Mouse (Mus musculus) neural tube, embryonic 11.5 days (tissue): ENCODE results near the gene Pdzd7. TPM values are rescaled to one million over a fixed set of nuclear protein-coding genes. Genes with fewer than 3 reads are reported as not detected.

ENCODE experiments used
- ATAC-seq: fragments of 200-750 bp; cut with Nextera tagmentation; 2 replicates; pipeline ENCODE4 v1.8.0; 2017; ENCODE audit warnings: moderate number of reproducible peaks, mild to moderate bottlenecking, moderate TSS enrichment, moderate library complexity; ENCODE audit not compliant: insufficient read depth, low FRiP score, low TSS enrichment
- DNase-seq: peaks from one replicate; pipeline ENCODE4 v3.0.0-alpha.2; 2015; ENCODE audit warnings: low spot score
- H3K27ac ChIP-seq: fragments of 300-500 bp; sonication (generic); 2 replicates; pipeline ENCODE4 v1.5.1; 2014; ENCODE audit warnings: low read depth, mild to moderate bottlenecking, low read length
- H3K27me3 ChIP-seq: fragments of 300-500 bp; sonication (generic); 2 replicates; pipeline ENCODE4 v1.6.1; 2014; ENCODE audit warnings: mild to moderate bottlenecking, low read length, mixed read lengths; ENCODE audit not compliant: control insufficient read depth, insufficient read depth
- H3K36me3 ChIP-seq: fragments of 300-500 bp; sonication (generic); 2 replicates; pipeline ENCODE4 v1.6.1; 2014; ENCODE audit warnings: mild to moderate bottlenecking, low read length, moderate library complexity, mixed read lengths; ENCODE audit not compliant: control insufficient read depth, insufficient read depth
- H3K4me1 ChIP-seq: fragments of 300-500 bp; sonication (generic); 2 replicates; pipeline ENCODE4 v1.6.1; 2014; ENCODE audit warnings: low read length, mixed read lengths; ENCODE audit not compliant: control insufficient read depth, insufficient read depth
- H3K4me2 ChIP-seq: fragments of 300-500 bp; sonication (generic); 2 replicates; pipeline ENCODE4 v1.6.1; 2014; ENCODE audit warnings: low read depth, mild to moderate bottlenecking, moderate library complexity
- H3K4me3 ChIP-seq: fragments of 300-500 bp; sonication (generic); 2 replicates; pipeline ENCODE4 v1.5.1; 2014; ENCODE audit warnings: low read depth, low read length
- H3K9ac ChIP-seq: fragments of 300-500 bp; sonication (generic); 2 replicates; pipeline ENCODE4 v1.6.1; 2014; ENCODE audit warnings: mild to moderate bottlenecking, low read length
- H3K9me3 ChIP-seq: fragments of 300-500 bp; sonication (generic); 2 replicates; pipeline ENCODE4 v1.6.1; 2016; ENCODE audit warnings: low read length; ENCODE audit not compliant: control insufficient read depth
- WGBS: fragments of 180-500 bp; shearing (Covaris S2); extraction: QIAGEN DNeasy Blood & Tissue Kit; methylation state at CpG from one replicate; pipeline ENCODE4 v1.1.7; 2014; 5-methylcytosine and 5-hydroxymethylcytosine counted together
- polyA plus RNA-seq: library from polyadenylated mRNA; unstranded; fragments of >200 nt; fragmentation: Nextera tagmentation; extraction: Ambion mirVana; gene quantifications from 2 replicates; pipeline ENCODE4 v1.2.1, GENCODE M21; 2014

The Pdzd7 gene
- polyA plus RNA-seq, 1 experiment from 2014 or later = 0.81 TPM

GRCm38 (mm10) chr19:45076586-45077510, 31.3 kb upstream of the Pdzd7 start:
- no peaks in the 10 kb centered on the region for H3K9me3 ChIP-seq
- peak; percentile 77 for DNase-seq
- no peak overlapping the region for H3K27ac ChIP-seq
- H3K4me2 ChIP-seq = peak overlapping the region; percentile 36
- WGBS = under 1% methylated on average over 62 of the region's 62 CpGs
- ATAC-seq = no peak
- no peak overlapping the region for H3K9ac ChIP-seq
- peaks cover 23% of the 10 kb centered on the region; the same call in 1 of the 2 replicates for H3K4me1 ChIP-seq
- no peaks in the 10 kb centered on the region for H3K36me3 ChIP-seq
- peaks cover 66% of the 10 kb centered on the region for H3K27me3 ChIP-seq
- peak overlapping the region; percentile 30 for H3K4me3 ChIP-seq

DNA sequence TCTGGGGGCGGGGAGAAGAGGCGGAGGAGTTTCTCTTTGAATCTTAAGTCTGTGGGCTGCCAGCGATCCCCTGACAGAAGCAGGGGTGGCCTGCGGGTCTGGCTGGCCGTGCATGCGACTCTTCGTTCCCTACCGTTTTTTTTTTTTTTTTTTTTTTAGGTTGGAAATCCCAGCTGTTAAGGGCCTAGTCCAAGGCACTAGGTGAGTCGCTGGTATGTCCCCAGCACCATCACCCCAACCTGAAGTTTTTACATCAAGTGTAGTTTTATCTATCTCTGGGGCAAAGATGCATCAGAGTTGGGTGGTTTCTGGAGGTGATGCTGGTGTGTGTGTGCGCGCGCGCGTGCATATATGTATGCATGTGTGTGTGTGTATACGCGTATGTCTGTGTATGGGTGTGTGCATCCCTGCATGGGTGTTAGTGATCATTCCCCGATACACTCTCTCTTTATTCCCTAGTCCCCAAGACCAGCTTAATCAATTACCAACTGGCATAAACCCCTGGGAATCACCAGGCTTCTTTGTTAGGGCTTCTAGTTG, 30.6 kb upstream of the Pdzd7 start:
- peaks cover 61% of the 10 kb centered on the region for H3K27me3 ChIP-seq
- H3K4me1 ChIP-seq = peaks cover 23% of the 10 kb centered on the region; the same call in 1 of the 2 replicates
- ATAC-seq = no peak
- peak overlapping the region; percentile 95 for H3K4me2 ChIP-seq
- DNase-seq = no peak
- no peaks in the 10 kb centered on the region for H3K9me3 ChIP-seq
- H3K9ac ChIP-seq = no peak overlapping the region
- H3K27ac ChIP-seq = no peak overlapping the region
- H3K4me3 ChIP-seq = peak overlapping the region; percentile 44
- 12% methylated on average over 17 of the region's 17 CpGs for WGBS
- H3K36me3 ChIP-seq = no peaks in the 10 kb centered on the region

- under 1% methylated on average over 32 of the region's 32 CpGs for WGBS
- DNase-seq = no peak
- Histone ChIP-seq H3K4me1 (peaks cover 18% of the 10 kb centered on the region; the same call in 1 of the 2 replicates), H3K4me2 (peak overlapping the region; percentile 95), H3K27me3 (peaks cover 56% of the 10 kb centered on the region), H3K9ac (peak overlapping the region; percentile 64; the same call in 1 of the 2 replicates), H3K9me3 (no peaks in the 10 kb centered on the region), H3K4me3 (peak overlapping the region; percentile 44), H3K36me3 (no peaks in the 10 kb centered on the region), H3K27ac (no peak overlapping the region; the same call in 1 of the 2 replicates)
- peak; percentile 29 for ATAC-seq
Observed at GRCm38 (mm10) chr19:45075323-45076035, 30.0 kb upstream of the Pdzd7 start.

- DNase-seq = peak; percentile 95
- peak within 1 kb of the TSS; percentile 47 for H3K27ac ChIP-seq
- under 1% methylated on average over 45 of the region's 45 CpGs for WGBS
- no peaks in the 10 kb centered on the region for H3K9me3 ChIP-seq
- H3K36me3 ChIP-seq = no peaks in the 10 kb centered on the region
- peak within 1 kb of the TSS; percentile 95 for H3K4me2 ChIP-seq
- H3K27me3 ChIP-seq = peaks cover 51% of the 10 kb centered on the region
- peak; percentile 86 for ATAC-seq
- H3K9ac ChIP-seq = peak within 1 kb of the TSS; percentile 64
- peaks cover 15% of the 10 kb centered on the region; the same call in 1 of the 2 replicates for H3K4me1 ChIP-seq
- peak within 1 kb of the TSS; percentile 44 for H3K4me3 ChIP-seq
Observed at GRCm38 (mm10) chr19:45074580-45075322, 29.2 kb upstream of the Pdzd7 start, which contains the start of gene Kazald1. Gene Kazald1, plus strand, starts transcription at chr19:45075241.

DNA sequence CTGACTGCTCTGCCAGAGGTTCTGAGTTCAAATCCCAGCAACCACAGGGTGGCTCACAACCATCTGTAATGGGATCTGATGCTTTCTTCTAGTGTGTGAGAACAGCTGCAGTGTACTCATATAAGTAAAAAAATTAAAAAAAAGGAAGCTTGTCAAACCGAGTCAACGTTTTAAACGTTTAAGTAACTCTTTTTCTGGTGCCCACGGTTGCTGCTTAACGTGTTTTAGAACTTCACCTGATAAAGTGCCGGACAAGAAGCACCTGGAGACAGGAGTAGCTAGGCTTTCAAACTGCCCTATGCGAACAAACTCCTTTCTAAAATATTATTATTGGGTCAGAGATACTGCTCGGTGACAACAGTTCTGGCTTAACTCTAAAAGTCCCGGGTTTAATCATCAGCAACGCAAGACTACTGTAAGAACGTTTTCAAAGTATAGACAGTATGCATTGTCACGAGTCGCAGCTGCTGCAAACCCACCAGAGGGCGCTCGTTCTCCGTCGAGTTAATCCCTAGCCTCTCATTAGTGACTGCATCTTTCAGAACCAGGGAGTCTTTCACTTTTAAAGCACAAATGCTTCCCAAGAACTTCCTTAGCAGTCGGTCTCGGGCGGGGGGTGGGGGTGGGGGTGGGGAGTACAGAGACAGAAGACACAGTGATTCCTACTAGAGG, 28.5 kb upstream of the Pdzd7 start:
- Histone ChIP-seq H3K4me1 (peaks cover 12% of the 10 kb centered on the region; the same call in 1 of the 2 replicates), H3K27ac (no peak overlapping the region), H3K9me3 (no peaks in the 10 kb centered on the region), H3K36me3 (no peaks in the 10 kb centered on the region), H3K4me2 (peak overlapping the region; percentile 95), H3K9ac (peak overlapping the region; percentile 64), H3K27me3 (peaks cover 43% of the 10 kb centered on the region), H3K4me3 (peak overlapping the region; percentile 44)
- 10% methylated on average over 20 of the region's 20 CpGs for WGBS
- ATAC-seq (peak; percentile 48; the same call in 1 of the 2 replicates), DNase-seq (peak; percentile 83)

DNA sequence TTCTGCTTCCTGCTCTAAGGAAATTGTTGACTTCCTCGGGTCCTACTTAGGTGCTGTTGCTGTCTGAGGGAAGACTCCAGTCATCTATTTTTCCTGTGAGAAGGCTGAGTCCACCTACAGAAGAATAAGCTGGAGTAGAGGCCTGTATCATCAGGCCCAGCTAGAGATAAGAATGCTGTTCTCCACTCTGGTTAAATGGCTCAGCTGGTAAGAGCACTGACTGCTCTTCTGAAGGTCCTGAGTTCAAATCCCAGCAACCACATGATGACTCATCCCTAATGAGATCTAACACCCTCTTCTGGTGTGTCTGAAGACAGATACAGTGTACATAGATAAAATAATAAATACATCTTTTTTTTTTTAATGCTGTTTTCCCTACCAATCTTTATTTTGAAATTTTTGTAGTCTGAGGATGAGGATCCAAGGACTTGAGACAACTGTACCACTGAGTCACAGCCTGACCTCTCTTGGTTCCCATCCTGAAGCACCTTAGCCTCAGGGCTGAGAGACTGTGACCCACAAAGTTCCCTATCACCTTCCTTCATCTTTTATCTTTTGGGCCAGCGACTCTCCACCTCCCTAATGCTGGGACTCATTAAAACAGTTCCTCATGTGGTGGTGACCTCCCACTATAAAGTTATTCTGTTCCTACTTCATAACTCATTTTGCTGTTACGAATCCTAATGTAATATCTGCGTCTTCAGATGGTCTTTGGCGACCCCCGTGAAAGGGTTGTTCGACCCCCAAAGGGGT, 22.4 kb upstream of the Pdzd7 start:
- Histone ChIP-seq H3K4me3 (no peak overlapping the region), H3K27me3 (peaks cover 50% of the 10 kb centered on the region), H3K4me1 (peaks cover 4% of the 10 kb centered on the region; the same call in 1 of the 2 replicates), H3K9ac (no peak overlapping the region), H3K36me3 (no peaks in the 10 kb centered on the region), H3K27ac (no peak overlapping the region), H3K9me3 (no peaks in the 10 kb centered on the region), H3K4me2 (no peak overlapping the region)
- DNase-seq (no peak), ATAC-seq (no peak)
- WGBS = 78% methylated on average over 7 of the region's 7 CpGs

DNA sequence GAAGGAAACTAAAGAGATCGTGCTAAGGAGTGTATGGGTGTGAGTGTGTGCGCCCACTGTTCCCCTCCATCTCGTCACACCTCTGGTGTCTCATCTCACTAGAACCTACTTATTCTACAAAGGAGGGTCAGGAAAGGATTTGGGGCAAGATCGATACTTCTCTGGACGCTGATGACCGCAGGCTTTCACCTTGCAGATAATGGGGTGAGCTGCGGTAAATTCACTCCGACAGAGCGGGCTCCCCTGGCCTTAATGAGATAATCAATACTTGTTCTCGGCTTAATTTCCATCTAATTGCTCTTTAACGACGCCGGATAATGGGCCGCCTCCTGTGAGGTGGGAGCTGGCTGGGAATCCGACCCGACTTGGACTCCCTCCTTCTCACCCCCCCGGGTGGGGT, 21.7 kb upstream of the Pdzd7 start:
- H3K9ac ChIP-seq = no peak overlapping the region
- no peak overlapping the region for H3K4me3 ChIP-seq
- H3K9me3 ChIP-seq = no peaks in the 10 kb centered on the region
- H3K27me3 ChIP-seq = peaks cover 50% of the 10 kb centered on the region
- H3K4me2 ChIP-seq = no peak overlapping the region
- H3K4me1 ChIP-seq = peaks cover 4% of the 10 kb centered on the region; the same call in 1 of the 2 replicates
- no peaks in the 10 kb centered on the region for H3K36me3 ChIP-seq
- ATAC-seq = no peak
- H3K27ac ChIP-seq = no peak overlapping the region
- no peak for DNase-seq
- 12% methylated on average over 17 of the region's 17 CpGs for WGBS
